Mouse (Mus musculus): Measurements from ENCODE around the gene Evc. TPM values are rescaled to one million over a fixed set of nuclear protein-coding genes. Genes with fewer than 3 reads are reported as not detected.

Evc gene
- polyA plus RNA-seq, 1 experiment, result 10.1 TPM

GRCm38 (mm10) chr5:37331133-37331505 is 5.6 kb downstream of the Evc start:
- no peak overlapping the region for H3K4me3 ChIP-seq (replicated peaks; ENCODE audit: insufficient read depth, low read depth, low read length)
- WGBS, result 95% methylated on average over 2 of the region's 2 CpGs

GRCm38 (mm10) chr5:37330449-37331132 is 6.1 kb downstream of the Evc start:
- TF ChIP-seq CTCF (IDR thresholded peaks at IDR 0.05; ENCODE audit: borderline replicate concordance, insufficient read depth, low read depth, low read length), result no peak
- TF ChIP-seq POLR2A (IDR thresholded peaks at IDR 0.05; ENCODE audit: borderline replicate concordance, insufficient read depth, low read length), result no peak
- Histone ChIP-seq H3K27me3 (ENCODE audit: control insufficient read depth, insufficient read depth, low read length) (no peaks in the 10 kb centered on the region), H3K4me3 (replicated peaks; ENCODE audit: insufficient read depth, low read depth, low read length) (no peak overlapping the region), H3K27ac (ENCODE audit: insufficient read depth, low read length) (no peak overlapping the region), H3K4me1 (ENCODE audit: control insufficient read depth, insufficient read depth, low read length) (no peaks in the 10 kb centered on the region)
- 88% methylated on average over 8 of the region's 8 CpGs for WGBS
- DNase-seq, result no peak

More at GRCm38 (mm10) chr5:37331133-37331505, 5.6 kb downstream of the Evc start:
- DNase-seq, result no peak
- no peak overlapping the region for H3K27ac ChIP-seq (ENCODE audit: insufficient read depth, low read length)
- no peaks in the 10 kb centered on the region for H3K27me3 ChIP-seq (ENCODE audit: control insufficient read depth, insufficient read depth, low read length)
- no peak for TF ChIP-seq POLR2A (IDR thresholded peaks at IDR 0.05; ENCODE audit: borderline replicate concordance, insufficient read depth, low read length)
- TF ChIP-seq CTCF (IDR thresholded peaks at IDR 0.05; ENCODE audit: borderline replicate concordance, insufficient read depth, low read depth, low read length), result no peak
- H3K4me1 ChIP-seq (ENCODE audit: control insufficient read depth, insufficient read depth, low read length), result no peaks in the 10 kb centered on the region

- H3K4me3 ChIP-seq (replicated peaks; ENCODE audit: insufficient read depth, low read depth, low read length), result no peak overlapping the region
- WGBS, result 85% methylated on average over 6 of the region's 6 CpGs
- no peak for TF ChIP-seq POLR2A (IDR thresholded peaks at IDR 0.05; ENCODE audit: borderline replicate concordance, insufficient read depth, low read length)
- H3K27me3 ChIP-seq (ENCODE audit: control insufficient read depth, insufficient read depth, low read length), result no peaks in the 10 kb centered on the region
- H3K4me1 ChIP-seq (ENCODE audit: control insufficient read depth, insufficient read depth, low read length), result no peaks in the 10 kb centered on the region
- DNase-seq, result no peak
- no peak overlapping the region for H3K27ac ChIP-seq (ENCODE audit: insufficient read depth, low read length)
These were observed 10.0 kb downstream of the Evc start for GRCm38 (mm10) chr5:37326675-37327074.

GRCm38 (mm10) chr5:37320761-37321160 is 15.9 kb downstream of the Evc start:
- Histone ChIP-seq H3K4me1 (ENCODE audit: control insufficient read depth, insufficient read depth, low read length) (no peaks in the 10 kb centered on the region), H3K4me3 (replicated peaks; ENCODE audit: insufficient read depth, low read depth, low read length) (no peak overlapping the region), H3K27ac (ENCODE audit: insufficient read depth, low read length) (no peak overlapping the region), H3K27me3 (ENCODE audit: control insufficient read depth, insufficient read depth, low read length) (no peaks in the 10 kb centered on the region)
- 97% methylated on average over 4 of the region's 4 CpGs for WGBS
- no peak for DNase-seq
- TF ChIP-seq CTCF (IDR thresholded peaks at IDR 0.05; ENCODE audit: borderline replicate concordance, insufficient read depth, low read depth, low read length) (no peak), POLR2A (IDR thresholded peaks at IDR 0.05; ENCODE audit: borderline replicate concordance, insufficient read depth, low read length) (no peak)

DNA sequence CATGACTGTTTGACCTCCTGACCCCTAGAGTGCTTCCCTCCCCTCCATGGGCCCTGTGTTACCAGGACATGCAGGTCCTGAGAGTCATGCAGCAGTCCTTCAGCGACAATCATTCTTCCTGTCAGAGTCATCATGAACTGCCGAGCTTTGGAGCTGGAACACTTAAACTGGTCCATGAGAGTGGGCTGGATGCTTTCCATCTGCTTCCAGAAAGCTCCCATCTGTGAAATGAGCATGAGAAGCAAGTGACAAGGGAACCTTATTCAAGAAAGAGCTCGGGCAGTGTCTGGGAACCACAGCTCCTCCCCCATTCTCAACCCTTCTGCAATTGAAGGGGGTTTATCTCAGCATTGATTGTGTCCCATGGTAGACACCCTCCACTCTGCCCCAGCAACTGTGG is 16.5 kb downstream of the Evc start:
- TF ChIP-seq POLR2A (IDR thresholded peaks at IDR 0.05; ENCODE audit: borderline replicate concordance, insufficient read depth, low read length), result no peak
- no peak for TF ChIP-seq CTCF (IDR thresholded peaks at IDR 0.05; ENCODE audit: borderline replicate concordance, insufficient read depth, low read depth, low read length)
- DNase-seq, result no peak
- Histone ChIP-seq H3K27me3 (ENCODE audit: control insufficient read depth, insufficient read depth, low read length) (no peaks in the 10 kb centered on the region), H3K4me3 (replicated peaks; ENCODE audit: insufficient read depth, low read depth, low read length) (no peak overlapping the region), H3K27ac (ENCODE audit: insufficient read depth, low read length) (no peak overlapping the region), H3K4me1 (ENCODE audit: control insufficient read depth, insufficient read depth, low read length) (no peaks in the 10 kb centered on the region)
- WGBS, result 58% methylated on average over 3 of the region's 3 CpGs

- TF ChIP-seq POLR2A (IDR thresholded peaks at IDR 0.05; ENCODE audit: borderline replicate concordance, insufficient read depth, low read length) (no peak), CTCF (IDR thresholded peaks at IDR 0.05; ENCODE audit: borderline replicate concordance, insufficient read depth, low read depth, low read length) (no peak)
- no peak for DNase-seq
- Histone ChIP-seq H3K27ac (ENCODE audit: insufficient read depth, low read length) (no peak overlapping the region), H3K4me3 (replicated peaks; ENCODE audit: insufficient read depth, low read depth, low read length) (no peak overlapping the region), H3K27me3 (ENCODE audit: control insufficient read depth, insufficient read depth, low read length) (no peaks in the 10 kb centered on the region), H3K4me1 (ENCODE audit: control insufficient read depth, insufficient read depth, low read length) (no peaks in the 10 kb centered on the region)
- 37% methylated on average over 6 of the region's 6 CpGs for WGBS
These were observed 18.0 kb downstream of the Evc start for GRCm38 (mm10) chr5:37318715-37319114.

GRCm38 (mm10) chr5:37312980-37313722 is 23.5 kb downstream of the Evc start:
- DNase-seq, result no peak
- Histone ChIP-seq H3K4me3 (replicated peaks; ENCODE audit: insufficient read depth, low read depth, low read length) (no peak overlapping the region), H3K4me1 (ENCODE audit: control insufficient read depth, insufficient read depth, low read length) (no peaks in the 10 kb centered on the region), H3K27ac (ENCODE audit: insufficient read depth, low read length) (no peak overlapping the region), H3K27me3 (ENCODE audit: control insufficient read depth, insufficient read depth, low read length) (no peaks in the 10 kb centered on the region)
- 91% methylated on average over 12 of the region's 12 CpGs for WGBS
- TF ChIP-seq CTCF (IDR thresholded peaks at IDR 0.05; ENCODE audit: borderline replicate concordance, insufficient read depth, low read depth, low read length) (no peak), POLR2A (IDR thresholded peaks at IDR 0.05; ENCODE audit: borderline replicate concordance, insufficient read depth, low read length) (no peak)

GRCm38 (mm10) chr5:37310026-37310425 is 26.7 kb downstream of the Evc start:
- TF ChIP-seq CTCF (IDR thresholded peaks at IDR 0.05; ENCODE audit: borderline replicate concordance, insufficient read depth, low read depth, low read length), result no peak
- TF ChIP-seq POLR2A (IDR thresholded peaks at IDR 0.05; ENCODE audit: borderline replicate concordance, insufficient read depth, low read length), result no peak
- H3K27ac ChIP-seq (ENCODE audit: insufficient read depth, low read length), result no peak overlapping the region
- whole genome bisulfite sequencing, result 66% methylated on average over 9 of the region's 9 CpGs

More at GRCm38 (mm10) chr5:37310026-37310425, 26.7 kb downstream of the Evc start:
- no peaks in the 10 kb centered on the region for H3K4me1 ChIP-seq (ENCODE audit: control insufficient read depth, insufficient read depth, low read length)
- DNase-seq, result no peak
- no peaks in the 10 kb centered on the region for H3K27me3 ChIP-seq (ENCODE audit: control insufficient read depth, insufficient read depth, low read length)
- H3K4me3 ChIP-seq (replicated peaks; ENCODE audit: insufficient read depth, low read depth, low read length), result no peak overlapping the region
